Mouse (Mus musculus): ENCODE results near the gene Zfy1. TPM values are rescaled to one million over a fixed set of nuclear protein-coding genes. Genes with fewer than 3 reads are reported as not detected.
"Not testable (repeated sequence)": the region's sequence is repeated elsewhere in the genome, so short reads cannot be mapped to it uniquely, and the experiment has no call there.

The Zfy1 gene
- polyA plus RNA-seq (2014; fragmentation: Nextera tagmentation; extraction: Ambion mirVana), result not detected in 2 replicates

DNA sequence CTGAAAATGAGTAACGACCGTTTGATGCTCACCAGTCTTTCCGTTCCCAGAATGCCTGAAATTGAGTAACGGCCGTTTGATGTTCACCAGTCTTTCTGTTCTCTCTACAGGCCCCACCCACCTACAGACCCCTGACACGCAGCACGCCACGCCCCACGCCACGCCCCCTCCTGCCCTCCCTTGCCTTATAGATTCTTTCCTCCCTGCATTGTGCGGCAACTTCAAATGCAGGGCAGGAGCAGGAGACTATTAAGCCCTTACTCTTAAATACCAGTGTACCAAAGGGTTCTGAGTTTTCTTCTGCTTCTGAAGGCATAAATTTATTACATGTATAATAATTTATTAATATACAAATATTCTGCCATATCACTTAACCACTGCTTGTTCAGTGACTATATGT, at the start of gene Zfy1:
Zfy1 (minus strand) TSS at position 101 of the 400 bp plus-strand sequence.
- H3K27me3 ChIP-seq (replicated peaks; ENCODE audit: control insufficient read depth, insufficient read depth, low read length); H3K9ac ChIP-seq (ENCODE audit: low read length); H3K9me3 ChIP-seq (replicated peaks; ENCODE audit: control insufficient read depth, low read length); H3K4me2 ChIP-seq (ENCODE audit: low read length); H3K4me1 ChIP-seq (ENCODE audit: control insufficient read depth, insufficient read depth, low read length); H3K27ac ChIP-seq (ENCODE audit: low read depth, low read length); H3K4me3 ChIP-seq (ENCODE audit: low read depth, low read length); ATAC-seq; H3K36me3 ChIP-seq (ENCODE audit: control insufficient read depth, insufficient read depth, low read length); DNase-seq (ENCODE audit: low spot score): not testable (repeated sequence)
- WGBS, result no CpG with 5 or more reads among the region's 11 CpGs

DNA sequence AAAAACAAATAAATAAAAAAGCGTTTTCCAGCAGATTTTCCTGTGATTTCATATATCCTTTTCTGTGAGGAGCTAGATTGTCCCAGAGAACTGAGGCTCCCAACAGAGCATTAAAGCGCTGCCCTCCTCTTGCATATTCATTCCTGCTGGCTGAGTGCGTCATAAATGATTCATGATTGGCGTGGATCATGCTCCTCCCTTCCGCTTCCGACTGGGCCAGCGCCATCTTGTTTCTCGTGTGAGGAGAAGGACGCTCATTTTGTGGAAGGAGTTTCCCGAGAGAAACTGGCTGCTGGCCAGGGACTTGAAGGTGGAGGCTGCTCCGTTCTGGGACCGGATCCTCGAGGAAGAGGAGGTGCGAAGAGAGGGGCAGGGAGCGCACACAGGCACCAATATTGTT, 21.2 kb upstream of the Zfy1 start, which contains the start of gene Uba1y:
Uba1y (plus strand) TSS at position 254 of the 400 bp plus-strand sequence.
- no peaks in the 10 kb centered on the region for H3K36me3 ChIP-seq (ENCODE audit: control insufficient read depth, insufficient read depth, low read length)
- no peak within 1 kb of the TSS for H3K4me3 ChIP-seq (ENCODE audit: low read depth, low read length)
- no peak within 1 kb of the TSS for H3K9ac ChIP-seq (ENCODE audit: low read length)
- H3K4me2 ChIP-seq (ENCODE audit: low read length), result no peak within 1 kb of the TSS
- H3K27me3 ChIP-seq (replicated peaks; ENCODE audit: control insufficient read depth, insufficient read depth, low read length), result no peaks in the 10 kb centered on the region
- no peak within 1 kb of the TSS for H3K27ac ChIP-seq (ENCODE audit: low read depth, low read length)
- ATAC-seq (no peak), DNase-seq (ENCODE audit: low spot score) (no peak)
- no peaks in the 10 kb centered on the region for H3K4me1 ChIP-seq (ENCODE audit: control insufficient read depth, insufficient read depth, low read length)
- WGBS, result no CpG with 5 or more reads among the region's 15 CpGs
- no peaks in the 10 kb centered on the region for H3K9me3 ChIP-seq (replicated peaks; ENCODE audit: control insufficient read depth, low read length)

- no peak overlapping the region for H3K9ac ChIP-seq (ENCODE audit: low read length)
- H3K9me3 ChIP-seq (replicated peaks; ENCODE audit: control insufficient read depth, low read length), result no peaks in the 10 kb centered on the region
- H3K27ac ChIP-seq (ENCODE audit: low read depth, low read length), result no peak overlapping the region
- no peak overlapping the region for H3K4me3 ChIP-seq (ENCODE audit: low read depth, low read length)
- 0% methylated on average over 6 of the region's 15 CpGs for WGBS
- no peaks in the 10 kb centered on the region for H3K36me3 ChIP-seq (ENCODE audit: control insufficient read depth, insufficient read depth, low read length)
- no peaks in the 10 kb centered on the region for H3K27me3 ChIP-seq (replicated peaks; ENCODE audit: control insufficient read depth, insufficient read depth, low read length)
- DNase-seq (ENCODE audit: low spot score) (peak; percentile 53), ATAC-seq (peak; percentile 83)
- H3K4me1 ChIP-seq (ENCODE audit: control insufficient read depth, insufficient read depth, low read length), result no peaks in the 10 kb centered on the region
- H3K4me2 ChIP-seq (ENCODE audit: low read length), result peak overlapping the region; percentile 28; the same call in 1 of the 2 replicates
Observed at GRCm38 (mm10) chrY:808991-809661, 11.9 kb upstream of the Zfy1 start.

Other genes with a start within 250 kb of the Zfy1 start
- 0.41 and 0.48 TPM in 2 replicates for gene Uba1y, start 21.2 kb upstream of the Zfy1 start, polyA plus RNA-seq (2014; fragmentation: Nextera tagmentation; extraction: Ambion mirVana)
- gene Kdm5d, start 100.4 kb upstream of the Zfy1 start, polyA plus RNA-seq (2014; fragmentation: Nextera tagmentation; extraction: Ambion mirVana), result 24.4 and 26.7 TPM in 2 replicates
- 58.4 and 69.8 TPM in 2 replicates for gene Eif2s3y, start 213.1 kb upstream of the Zfy1 start, polyA plus RNA-seq (2014; fragmentation: Nextera tagmentation; extraction: Ambion mirVana)

Data from forebrain, embryonic 14.5 days (tissue).